Mouse (Mus musculus): Measurements from ENCODE around the gene Arrdc1. TPM values are rescaled to one million over a fixed set of nuclear protein-coding genes. Genes with fewer than 3 reads are reported as not detected.
"Not testable (repeated sequence)": the region's sequence is repeated elsewhere in the genome, so short reads cannot be mapped to it uniquely, and the experiment has no call there.

Arrdc1 gene
- polyA plus RNA-seq, 1 experiment from 2014 or later, result 36.4 TPM

DNA sequence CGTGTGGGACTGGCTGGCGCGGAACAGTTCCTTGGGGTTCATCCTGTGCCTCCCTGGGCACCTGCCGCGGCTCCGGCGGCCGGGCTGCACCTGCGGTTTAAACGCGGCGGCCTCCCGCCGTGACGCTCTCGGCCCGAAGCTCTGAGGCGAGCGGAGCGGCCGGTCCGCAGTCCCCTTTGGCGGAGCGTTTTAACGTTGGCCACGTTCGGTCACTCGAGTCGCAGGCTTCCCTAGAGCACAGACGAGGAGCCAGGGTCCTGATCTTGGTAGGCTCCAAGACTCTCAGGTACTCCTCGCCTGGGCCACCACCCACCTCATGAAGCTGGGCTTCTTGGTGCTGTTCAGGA is 15.1 kb upstream of the Arrdc1 start:
- ATAC-seq (peak; percentile 63), DNase-seq (ENCODE audit: low read depth, low spot score) (no peak)
- no peak for TF ChIP-seq CTCF (IDR thresholded peaks at IDR 0.05)
- in situ Hi-C loops (cut with MboI; ENCODE audit: low pct_unique_long_range_greater_than_20kb), result no loop called here
- ChIA-PET POLR2A (interaction anchor here (0.9 kb wide), 1 partner anchor 11 kb away, joined by 3 read pairs; no protein-coding TSS in a partner anchor), CTCF (interaction anchor here (1.0 to 1.6 kb wide), 3 partner anchors 9 to 15 kb away, joined by 4 to 7 read pairs (median 5); partner anchors contain the start of genes Arrdc1 and Dph7)
- no peaks in the 10 kb centered on the region for H3K27me3 ChIP-seq

DNA sequence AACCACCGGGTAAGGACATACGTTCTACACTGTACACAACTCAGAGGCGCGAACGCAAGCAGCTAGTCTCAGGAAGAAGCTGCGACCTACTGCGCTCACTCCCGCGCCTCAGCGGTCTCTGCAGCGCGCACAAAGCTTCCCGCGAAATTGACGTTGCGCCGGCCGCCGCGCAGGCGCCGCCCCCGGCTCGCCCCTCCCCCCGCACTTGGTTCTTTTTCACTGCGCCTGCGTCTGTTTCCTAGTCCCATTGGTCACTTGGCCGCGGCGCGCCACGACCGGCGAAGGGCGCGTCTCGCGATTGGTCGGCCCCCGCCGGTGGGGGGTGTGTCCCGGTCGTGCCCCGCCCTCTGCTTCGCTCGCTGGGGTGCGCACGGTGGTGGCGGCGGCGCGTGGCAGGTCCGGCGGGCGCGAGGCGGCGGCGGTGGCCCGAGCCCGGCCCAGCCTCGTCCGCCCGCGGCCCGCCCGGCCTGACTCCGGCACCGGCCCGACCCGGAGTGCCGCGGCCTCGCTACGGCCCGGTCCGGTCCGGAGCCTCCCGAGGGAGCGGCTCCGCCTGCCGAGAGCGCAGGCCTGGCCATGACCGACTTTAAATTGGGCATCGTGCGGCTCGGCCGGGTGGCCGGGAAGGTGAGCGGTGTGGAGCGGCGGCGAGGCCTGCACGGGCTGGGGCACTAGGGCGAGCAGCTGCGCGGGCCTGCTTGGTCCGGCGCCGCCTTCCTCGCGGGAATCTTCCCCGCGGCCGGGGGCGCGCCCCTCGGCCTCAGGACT is 14.6 kb upstream of the Arrdc1 start, which contains the start of gene Zmynd19:
Zmynd19 (plus strand) TSS at position 372 of the 768 bp plus-strand sequence.
- DNase-seq (ENCODE audit: low read depth, low spot score), result no peak
- ChIA-PET POLR2A (interaction anchor here (0.7 to 0.9 kb wide), 2 partner anchors 30 to 261 kb away, joined by 3 to 4 read pairs; partner anchors contain the start of gene Ehmt1), CTCF (interaction anchor here (1.0 to 1.6 kb wide), 5 partner anchors 10 to 28 kb away, joined by 3 to 7 read pairs (median 5); partner anchors contain the start of genes Arrdc1 and Dph7)
- H3K27me3 ChIP-seq, result no peaks in the 10 kb centered on the region
- TF ChIP-seq CTCF (IDR thresholded peaks at IDR 0.05), result no peak
- ATAC-seq, result peak; percentile 96
- in situ Hi-C loops (cut with MboI; ENCODE audit: low pct_unique_long_range_greater_than_20kb), result no loop called here

- CTCF ChIA-PET; ATAC-seq; in situ Hi-C loops (cut with MboI; ENCODE audit: low pct_unique_long_range_greater_than_20kb); DNase-seq (ENCODE audit: low read depth, low spot score): not testable (repeated sequence)
- POLR2A ChIA-PET, result interaction anchor here (0.7 kb wide), 1 partner anchor 14 kb away, joined by 4 read pairs; no protein-coding TSS in a partner anchor
- peak; percentile 64 for TF ChIP-seq CTCF (IDR thresholded peaks at IDR 0.05)
- peaks cover 15% of the 10 kb centered on the region for H3K27me3 ChIP-seq
Measured at GRCm38 (mm10) chr2:24944304-24944703, 9.3 kb upstream of the Arrdc1 start.

DNA sequence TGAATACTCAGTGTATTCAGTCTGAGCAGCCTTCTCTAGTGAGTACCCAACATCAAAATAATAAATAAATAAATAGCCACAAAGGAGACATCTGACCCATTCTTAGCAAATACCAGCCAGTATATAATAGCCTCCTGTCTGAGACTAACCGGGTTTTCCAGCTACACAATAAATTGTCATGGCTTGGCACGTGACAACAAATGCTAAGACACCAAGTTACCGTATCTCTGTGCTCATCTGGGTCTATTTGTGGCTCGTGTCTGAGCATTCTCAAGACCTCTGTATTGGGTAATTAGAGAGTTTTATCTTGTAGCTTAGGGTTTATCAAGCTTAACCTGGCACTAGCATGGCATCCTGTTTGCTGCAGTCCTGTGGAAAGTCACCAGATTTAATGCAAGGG is 7.0 kb upstream of the Arrdc1 start:
- in situ Hi-C loops (cut with MboI; ENCODE audit: low pct_unique_long_range_greater_than_20kb), result no loop called here
- ATAC-seq (no peak), DNase-seq (ENCODE audit: low read depth, low spot score) (no peak)
- CTCF ChIA-PET, result no interaction called here
- no peak for TF ChIP-seq CTCF (IDR thresholded peaks at IDR 0.05)
- POLR2A ChIA-PET, result no interaction called here
- peaks cover 18% of the 10 kb centered on the region for H3K27me3 ChIP-seq

DNA sequence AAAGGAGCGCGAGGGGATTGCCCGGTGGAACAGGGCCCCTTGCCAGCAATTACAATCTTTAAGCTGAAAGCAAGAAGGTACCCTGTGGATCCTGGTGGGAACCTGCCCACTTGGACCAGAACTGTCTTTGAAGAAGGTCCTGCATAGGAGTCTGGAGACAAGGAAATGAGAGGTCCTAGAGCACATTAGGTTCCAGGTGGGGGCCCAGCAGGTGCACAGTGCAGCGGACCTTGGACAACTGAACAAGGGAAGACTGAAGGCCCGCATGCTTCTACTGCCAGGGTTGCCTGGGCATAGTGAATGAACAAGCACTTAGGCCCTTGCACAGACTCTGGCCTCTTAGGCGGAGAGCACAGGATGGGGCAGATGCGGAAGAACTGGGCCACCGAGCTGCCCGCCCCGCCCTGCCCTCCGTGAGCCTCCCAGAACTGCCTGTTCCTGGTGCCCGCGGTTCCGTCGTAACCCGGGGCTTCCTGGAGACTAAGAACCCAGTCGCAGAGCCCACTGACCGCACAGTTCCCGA is 550 bp downstream of the Arrdc1 start:
- no peak for TF ChIP-seq CTCF (IDR thresholded peaks at IDR 0.05)
- CTCF ChIA-PET, result interaction anchor here (0.9 to 1.5 kb wide), 4 partner anchors 15 to 28 kb away, joined by 3 to 5 read pairs (median 4); partner anchors contain the start of genes Dph7 and Zmynd19
- in situ Hi-C loops (cut with MboI; ENCODE audit: low pct_unique_long_range_greater_than_20kb), result no loop called here
- ATAC-seq (peak; percentile 70), DNase-seq (ENCODE audit: low read depth, low spot score) (no peak)
- POLR2A ChIA-PET, result no interaction called here
- peaks cover 4% of the 10 kb centered on the region for H3K27me3 ChIP-seq

GRCm38 (mm10) chr2:24929593-24929992 is 5.5 kb downstream of the Arrdc1 start:
- no peaks in the 10 kb centered on the region for H3K27me3 ChIP-seq
- ChIA-PET POLR2A (interaction anchor here (0.7 kb wide), 1 partner anchor 37 kb away, joined by 3 read pairs; no protein-coding TSS in a partner anchor), CTCF (no interaction called here)
- in situ Hi-C loops (cut with MboI; ENCODE audit: low pct_unique_long_range_greater_than_20kb), result no loop called here
- no peak for ATAC-seq
- no peak for TF ChIP-seq CTCF (IDR thresholded peaks at IDR 0.05)
- DNase-seq (ENCODE audit: low read depth, low spot score), result no peak

DNA sequence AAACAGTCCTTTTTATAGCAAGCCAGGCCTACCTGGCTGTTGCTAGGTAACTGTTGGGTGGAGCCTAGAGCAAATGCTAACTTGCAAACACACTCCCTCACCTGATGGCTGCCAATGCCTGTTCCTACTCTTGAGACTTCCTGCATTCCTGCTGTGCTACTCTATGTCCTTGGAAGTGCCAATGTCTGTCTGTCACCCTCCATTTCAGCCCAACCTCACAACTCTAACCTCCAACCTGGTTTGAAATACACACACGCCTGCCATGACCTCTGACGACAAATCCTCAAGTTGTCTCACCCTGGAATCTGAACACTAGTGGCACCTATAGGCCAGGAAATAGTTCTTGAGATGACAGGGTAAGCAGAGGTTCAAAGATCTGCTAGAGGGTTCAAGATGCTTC is 5.9 kb downstream of the Arrdc1 start:
- TF ChIP-seq CTCF (IDR thresholded peaks at IDR 0.05), result no peak
- CTCF ChIA-PET, result no interaction called here
- in situ Hi-C loops (cut with MboI; ENCODE audit: low pct_unique_long_range_greater_than_20kb), result no loop called here
- DNase-seq (ENCODE audit: low read depth, low spot score) (no peak), ATAC-seq (no peak)
- POLR2A ChIA-PET, result no interaction called here
- no peaks in the 10 kb centered on the region for H3K27me3 ChIP-seq

GRCm38 (mm10) chr2:24927810-24928479 is 7.1 kb downstream of the Arrdc1 start:
- ChIA-PET POLR2A (interaction anchor here (0.6 kb wide), 1 partner anchor 8 kb away, joined by 3 read pairs; the partner anchor contains the start of gene Ehmt1), CTCF (interaction anchor here (1.2 kb wide), 1 partner anchor 17 kb away, joined by 3 read pairs; no protein-coding TSS in a partner anchor)
- DNase-seq (ENCODE audit: low read depth, low spot score) (no peak), ATAC-seq (peak; percentile 58)
- in situ Hi-C loops (cut with MboI; ENCODE audit: low pct_unique_long_range_greater_than_20kb), result no loop called here
- H3K27me3 ChIP-seq, result no peaks in the 10 kb centered on the region
- TF ChIP-seq CTCF (IDR thresholded peaks at IDR 0.05), result no peak

DNA sequence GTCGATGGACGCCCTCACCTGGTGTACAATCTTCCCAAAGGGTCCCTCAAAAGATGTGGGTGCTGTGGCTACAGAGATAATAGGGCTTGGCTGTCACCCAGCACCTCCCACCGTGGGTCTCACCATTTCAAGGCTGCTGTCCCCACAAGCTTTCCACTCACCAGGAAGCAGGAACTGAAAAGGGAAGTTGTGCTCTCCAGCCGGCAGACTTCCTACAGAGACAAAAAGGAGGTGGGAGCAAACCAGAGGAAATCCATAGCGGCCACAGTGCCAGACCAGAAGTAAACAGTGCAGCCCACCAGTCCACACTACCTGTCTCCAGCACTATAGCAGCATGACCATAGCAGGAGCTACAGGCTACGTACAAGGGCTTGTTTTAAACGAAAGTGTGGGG is 8.1 kb downstream of the Arrdc1 start:
- TF ChIP-seq CTCF (IDR thresholded peaks at IDR 0.05), result no peak
- POLR2A ChIA-PET, result no interaction called here
- CTCF ChIA-PET, result no interaction called here
- no peaks in the 10 kb centered on the region for H3K27me3 ChIP-seq
- DNase-seq (ENCODE audit: low read depth, low spot score) (no peak), ATAC-seq (no peak)
- in situ Hi-C loops (cut with MboI; ENCODE audit: low pct_unique_long_range_greater_than_20kb), result no loop called here

GRCm38 (mm10) chr2:24926345-24926964 is 8.6 kb downstream of the Arrdc1 start:
- no peaks in the 10 kb centered on the region for H3K27me3 ChIP-seq
- no peak for ATAC-seq
- DNase-seq (ENCODE audit: low read depth, low spot score), result no peak
- no peak for TF ChIP-seq CTCF (IDR thresholded peaks at IDR 0.05)
- POLR2A ChIA-PET, result no interaction called here
- in situ Hi-C loops (cut with MboI; ENCODE audit: low pct_unique_long_range_greater_than_20kb), result no loop called here
- CTCF ChIA-PET, result no interaction called here

All from Patski (cell line).